Comparison of ENCODE assay signal across 11 mouse cellular contexts in the genomic region with DNA sequence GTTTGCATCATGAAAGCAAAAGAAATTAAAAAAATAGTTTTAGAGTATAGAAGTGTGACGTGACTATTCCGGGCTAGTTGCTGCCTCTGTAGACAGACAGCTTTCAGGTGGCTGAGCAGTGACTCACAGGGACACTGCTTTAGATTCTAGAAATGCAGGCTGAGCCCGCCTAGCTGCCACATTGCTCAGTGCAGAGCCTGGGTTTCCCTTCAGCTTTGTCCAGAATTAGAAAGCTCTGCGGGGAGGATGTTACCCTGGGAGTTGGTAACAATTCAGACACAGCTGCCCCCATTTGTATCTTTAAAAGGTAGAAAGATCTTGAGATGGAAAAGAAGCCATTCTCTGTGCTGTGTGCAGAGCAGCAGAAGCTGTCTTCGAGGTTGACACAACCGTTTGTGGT.
DNase-seq lines count a peak whose midpoint lies in the region; ATAC-seq lines count a peak whose summit lies in the region.
"Had no signal": no experiment of that assay in that cellular context is flagged by ENCODE, and none has a peak within 500 bp of the region (broad histone marks: within the 10 kb centered on the region; RNA-seq: fewer than 3 reads in every experiment).

No protein-coding gene starts in this region.

- WGBS in liver, embryonic 12.5 days (ENCODE audit: insufficient replicate concordance): 68% methylated on average over 6 of the region's 6 CpGs

- no peak for DNase-seq in cerebellum, adult 11 months
- peak; percentile 41 for DNase-seq in left cerebral cortex, adult 11 months (ENCODE audit: low spot score)
- no peak for DNase-seq in left cerebral cortex, postnatal 4 days
- peak; percentile 58 to 75 for DNase-seq in frontal cortex, postnatal 36 days (ENCODE audit: low spot score in 2 of 2)
- DNase-seq in right cerebral cortex, postnatal 25 days: peak; percentile 51
- no peak for DNase-seq in liver
- DNase-seq: gastrocnemius, postnatal 36 days; heart, postnatal 14 days had no signal

- no peaks in the 10 kb centered on the region for H3K36me3 ChIP-seq in liver, embryonic 12.5 days
- H3K36me3 ChIP-seq: neural tube, embryonic 13.5 days had no signal

- H3K9me3 ChIP-seq in liver, embryonic 12.5 days (replicated peaks): no peaks in the 10 kb centered on the region
- H3K9me3 ChIP-seq: neural tube, embryonic 13.5 days had no signal

- H3K27me3 ChIP-seq in liver, embryonic 12.5 days (replicated peaks): no peaks in the 10 kb centered on the region
- H3K27me3 ChIP-seq: neural tube, embryonic 13.5 days had no signal

- no peak overlapping the region for H3K4me3 ChIP-seq in liver, embryonic 12.5 days
- H3K4me3 ChIP-seq: neural tube, embryonic 13.5 days had no signal

- ATAC-seq in cerebellum, adult (ENCODE audit: insufficient number of reproducible peaks, low FRiP score, low TSS enrichment): peak; percentile 68
- no peak for ATAC-seq in liver, embryonic 12.5 days

- no peak overlapping the region for H3K27ac ChIP-seq in liver, embryonic 12.5 days
- H3K27ac ChIP-seq: neural tube, embryonic 13.5 days had no signal

- no peak overlapping the region for H3K4me2 ChIP-seq in liver, embryonic 12.5 days
- H3K4me2 ChIP-seq: neural tube, embryonic 13.5 days had no signal

- intact Hi-C loops in left cerebral cortex, postnatal 4 days (cut with DNase I): no loop called here

- H3K9ac ChIP-seq in liver, embryonic 12.5 days: no peak overlapping the region
- H3K9ac ChIP-seq: neural tube, embryonic 13.5 days had no signal

- no peaks in the 10 kb centered on the region for H3K4me1 ChIP-seq in liver, embryonic 12.5 days

Comparison
In these comparisons a context has a peak if more than half of its experiments do, and no peak if none do; other contexts are left out.
1. DNase-seq: peak in left cerebral cortex, adult 11 months (single experiment), frontal cortex, postnatal 36 days (2 of 2) and right cerebral cortex, postnatal 25 days (single experiment); none in cerebellum, adult 11 months (single experiment), left cerebral cortex, postnatal 4 days (single experiment) and liver (single experiment).